ENCODE assay signal across 17 mouse cellular contexts in the genomic region with DNA sequence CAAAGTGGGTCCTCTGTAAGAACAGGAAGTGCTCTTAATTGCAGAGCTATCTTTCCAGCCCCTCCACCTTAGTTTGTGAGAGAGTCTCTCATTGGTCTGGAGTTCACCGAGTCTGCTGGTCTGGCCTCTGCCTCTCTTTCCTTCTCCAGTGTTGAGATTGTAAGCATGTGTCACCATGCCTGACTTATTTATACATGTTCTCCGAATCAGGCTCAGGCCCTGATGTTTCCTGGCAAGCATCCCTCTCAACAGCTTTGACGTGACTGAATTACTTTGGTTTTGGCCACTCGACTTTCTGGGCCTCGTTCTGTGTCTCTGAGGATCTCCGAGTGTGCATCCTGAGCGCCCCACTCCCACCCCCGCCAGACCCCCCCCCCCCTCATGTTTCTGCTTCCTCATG. TPM values are rescaled to one million over a fixed set of nuclear protein-coding genes. Genes with fewer than 3 reads are reported as not detected.
A peak's percentile ranks its signal among the peaks of the same experiment; 100 is the strongest.
DNase-seq lines count a peak whose midpoint lies in the region; ATAC-seq and TF ChIP-seq lines count a peak whose summit lies in the region.
"Had no signal": no experiment of that assay in that cellular context is flagged by ENCODE, and none has a peak within 500 bp of the region (broad histone marks: within the 10 kb centered on the region; RNA-seq: fewer than 3 reads in every experiment).

No protein-coding gene starts in this region.

- no peak for TF ChIP-seq EP300 in heart, adult 2 months (IDR thresholded peaks at IDR 0.05; ENCODE audit: insufficient read depth, low read depth, low read length)

- H3K27me3 ChIP-seq in heart, adult 2 months (ENCODE audit: control insufficient read depth, insufficient read depth, low read length), result no peaks in the 10 kb centered on the region
- H3K27me3 ChIP-seq in lung, embryonic 14.5 days (ENCODE audit: insufficient read depth, low read length), result no peaks in the 10 kb centered on the region
- H3K27me3 ChIP-seq in stomach, embryonic 15.5 days (replicated peaks), result no peaks in the 10 kb centered on the region
- no peaks in the 10 kb centered on the region for H3K27me3 ChIP-seq in kidney, embryonic 16.5 days (ENCODE audit: insufficient read depth, low read length)
- H3K27me3 ChIP-seq: kidney, embryonic 15.5 days had no signal

- H3K4me3 ChIP-seq in heart, adult 2 months, result no peak overlapping the region
- H3K4me3 ChIP-seq in lung, embryonic 14.5 days (ENCODE audit: low read depth, low read length), result no peak overlapping the region
- no peak overlapping the region for H3K4me3 ChIP-seq in stomach, embryonic 15.5 days (replicated peaks)
- no peak overlapping the region for H3K4me3 ChIP-seq in kidney, embryonic 16.5 days (ENCODE audit: low read length)
- H3K4me3 ChIP-seq: hindbrain, embryonic 10.5 days; kidney, embryonic 15.5 days had no signal

- no peak overlapping the region for H3K4me2 ChIP-seq in lung, embryonic 14.5 days
- no peak overlapping the region for H3K4me2 ChIP-seq in stomach, embryonic 15.5 days
- no peak overlapping the region for H3K4me2 ChIP-seq in kidney, embryonic 16.5 days (replicated peaks; ENCODE audit: low read depth, low read length)
- H3K4me2 ChIP-seq: kidney, embryonic 15.5 days had no signal

- H3K79me2 ChIP-seq in heart, adult 2 months (replicated peaks; ENCODE audit: control insufficient read depth, insufficient read depth, low read length), result no peaks in the 10 kb centered on the region; the same call in 1 of the 2 replicates

- no peak overlapping the region for H3K27ac ChIP-seq in heart, adult 2 months
- no peak overlapping the region for H3K27ac ChIP-seq in lung, embryonic 14.5 days (ENCODE audit: low read depth)
- no peak overlapping the region for H3K27ac ChIP-seq in stomach, embryonic 15.5 days
- no peak overlapping the region for H3K27ac ChIP-seq in kidney, embryonic 16.5 days (ENCODE audit: low read length)
- H3K27ac ChIP-seq: hindbrain, embryonic 10.5 days; kidney, embryonic 15.5 days had no signal

- DNase-seq in cerebellum, postnatal 10 days, result peak; percentile 42 to 49
- DNase-seq in cerebellum, adult 9-11 months, result no peak
- DNase-seq in heart, adult 11 months, result peak; percentile 92
- DNase-seq in heart, adult 2 months, result no peak
- DNase-seq in lung, embryonic 14.5 days, result peak; percentile 37
- DNase-seq in lung, postnatal 25 days (ENCODE audit: low spot score), result no peak
- DNase-seq: cerebellum, postnatal 36 days; liver; lung, adult 18-20 months had no signal

- peak; percentile 28; the same call in 1 of the 2 replicates for ATAC-seq in lung, embryonic 14.5 days (ENCODE audit: insufficient read depth)
- peak; percentile 43; the same call in 1 of the 2 replicates for ATAC-seq in stomach, embryonic 15.5 days (ENCODE audit: insufficient read depth, low FRiP score, low read depth)
- ATAC-seq in kidney, embryonic 16.5 days (ENCODE audit: low FRiP score, low TSS enrichment), result no peak
- ATAC-seq: CD4-positive, CD25-positive, alpha-beta regulatory T cell, adult 4 months; midbrain, embryonic 16.5 days had no signal

- no peak overlapping the region for H3K9ac ChIP-seq in heart, adult 2 months (ENCODE audit: low read depth, low read length)
- H3K9ac ChIP-seq in lung, embryonic 14.5 days, result no peak overlapping the region
- no peak overlapping the region for H3K9ac ChIP-seq in stomach, embryonic 15.5 days
- H3K9ac ChIP-seq in kidney, embryonic 16.5 days (replicated peaks; ENCODE audit: low read length), result no peak overlapping the region
- H3K9ac ChIP-seq: kidney, embryonic 15.5 days had no signal

- intact Hi-C loops in heart, adult 2 months (cut with DNase I), result no loop called here

- no peaks in the 10 kb centered on the region for H3K9me3 ChIP-seq in lung, embryonic 14.5 days (ENCODE audit: low read depth, low read length)
- no peaks in the 10 kb centered on the region for H3K9me3 ChIP-seq in stomach, embryonic 15.5 days
- H3K9me3 ChIP-seq in kidney, embryonic 16.5 days (ENCODE audit: low read length), result no peaks in the 10 kb centered on the region
- H3K9me3 ChIP-seq: G1E; hindbrain, embryonic 10.5 days; kidney, embryonic 15.5 days had no signal

- TF ChIP-seq CTCF in heart, adult 2 months (IDR thresholded peaks at IDR 0.05), result no peak
- TF ChIP-seq CTCF in lung, embryonic 14.5 days (IDR thresholded peaks at IDR 0.05; ENCODE audit: low read depth), result no peak

- H3K4me1 ChIP-seq in heart, adult 2 months (ENCODE audit: control insufficient read depth, insufficient read depth, low read length), result peaks cover 2% of the 10 kb centered on the region; the same call in 1 of the 2 replicates
- H3K4me1 ChIP-seq in lung, embryonic 14.5 days (ENCODE audit: insufficient read depth), result no peaks in the 10 kb centered on the region
- H3K4me1 ChIP-seq in stomach, embryonic 15.5 days, result no peaks in the 10 kb centered on the region; the same call in 1 of the 2 replicates
- peaks cover 9% of the 10 kb centered on the region; the same call in 1 of the 2 replicates for H3K4me1 ChIP-seq in kidney, embryonic 16.5 days (ENCODE audit: insufficient read depth, low read length)

- TF ChIP-seq POLR2A in heart, adult 2 months (IDR thresholded peaks at IDR 0.05; ENCODE audit: insufficient read depth, low read depth, low read length), result no peak

- H3K36me3 ChIP-seq in heart, adult 2 months (ENCODE audit: control insufficient read depth, insufficient read depth, low read length), result no peaks in the 10 kb centered on the region
- no peaks in the 10 kb centered on the region for H3K36me3 ChIP-seq in lung, embryonic 14.5 days (ENCODE audit: insufficient read depth)
- H3K36me3 ChIP-seq in stomach, embryonic 15.5 days, result no peaks in the 10 kb centered on the region
- no peaks in the 10 kb centered on the region for H3K36me3 ChIP-seq in kidney, embryonic 16.5 days (ENCODE audit: insufficient read depth, low read length)
- H3K36me3 ChIP-seq: G1E; hindbrain, embryonic 10.5 days; kidney, embryonic 15.5 days had no signal

- WGBS in heart, adult 2 months, result 68% methylated on average over 8 of the region's 8 CpGs
- WGBS in lung, embryonic 14.5 days, result 62% methylated on average over 8 of the region's 8 CpGs
- WGBS in stomach, embryonic 15.5 days, result 47% methylated on average over 8 of the region's 8 CpGs
- 67% methylated on average over 8 of the region's 8 CpGs for WGBS in kidney, embryonic 16.5 days

RNA-seq across cellular contexts. Expression of a gene that starts 55.4 kb away (rescaled TPM):
- total RNA-seq in heart, adult 2 months (2021), result 10 to 100 TPM; 10.8 to 22.5 TPM
- polyA plus RNA-seq in heart, adult 2 months (2012; rRNA removed), result 2.8 and 6.9 TPM in 2 replicates
- 5.6 and 6.5 TPM in 2 replicates for polyA plus RNA-seq in lung, embryonic 14.5 days (2014; fragmentation: Nextera tagmentation; extraction: Ambion mirVana)
- polyA plus RNA-seq in stomach, embryonic 15.5 days (2015; fragmentation: Nextera tagmentation; extraction: Ambion mirVana), result 18.4 and 23.9 TPM in 2 replicates
- polyA plus RNA-seq in kidney, embryonic 16.5 days (2015; fragmentation: Nextera tagmentation; extraction: Ambion mirVana), result 7.4 and 8.0 TPM in 2 replicates
- total RNA-seq: granulocyte monocyte progenitor cell, adult 5-6 weeks had no signal

Comparison
In these comparisons a context has a peak if more than half of its experiments do, and no peak if none do; other contexts are left out.
1. DNase-seq: peak in cerebellum, postnatal 10 days (2 of 2), heart, adult 11 months (single experiment) and lung, embryonic 14.5 days (single experiment); none in cerebellum, adult 9-11 months (single experiment), heart, adult 2 months (0 of 2) and lung, postnatal 25 days (single experiment).